Mouse (Mus musculus) lung, postnatal 14 days (tissue): Measurements from ENCODE around the gene Cav3.
A peak's percentile ranks its signal among the peaks of the same experiment; 100 is the strongest.

Source experiments
- DNase-seq: peaks from one replicate; pipeline ENCODE4 v3.0.0; 2021

The Cav3 gene

DNA sequence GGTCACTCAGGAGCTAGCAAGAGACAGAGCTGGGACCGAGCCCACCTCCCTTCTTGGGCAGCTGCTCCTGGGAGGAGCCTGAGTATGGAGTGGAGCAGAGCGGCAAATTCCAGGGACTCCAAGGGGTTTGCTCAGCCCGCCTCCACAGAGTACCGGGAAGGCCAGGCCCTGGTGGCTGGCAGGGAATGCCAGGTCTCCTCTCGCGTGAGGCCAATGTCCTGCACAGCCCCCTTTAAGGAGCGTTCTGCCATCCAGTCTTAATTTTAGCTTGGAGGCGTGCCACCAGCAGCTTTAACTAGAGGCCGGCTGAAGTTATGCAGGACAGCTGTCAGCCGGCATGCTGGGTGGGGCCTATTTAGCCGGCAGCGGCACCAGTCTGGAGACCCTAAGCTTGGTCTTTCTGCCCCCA, at the start of gene Cav3:
Gene Cav3 (plus strand): TSS at position 165 of the 409 bp plus-strand sequence.
- DNase-seq, result peak; percentile 17

DNA sequence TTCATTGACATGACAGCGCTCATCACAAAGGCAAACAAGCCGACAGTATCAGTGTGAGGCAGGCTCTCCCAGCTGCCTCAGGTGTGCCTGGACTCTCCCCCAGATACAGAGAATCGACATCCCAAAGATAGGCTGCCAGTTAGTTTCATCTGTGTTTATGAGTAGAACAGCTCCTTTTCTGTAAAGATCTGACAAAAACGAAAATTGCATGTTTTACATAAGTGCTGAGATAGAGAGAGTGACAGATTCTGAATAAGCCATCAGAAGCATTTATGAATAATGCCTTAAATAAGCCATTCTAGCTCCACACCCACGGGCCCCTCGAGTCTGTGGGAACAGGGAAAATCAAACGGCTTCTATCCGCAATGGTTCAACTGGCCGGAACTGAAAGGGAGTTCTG, 40.0 kb upstream of the Cav3 start:
- DNase-seq, result no peak

DNA sequence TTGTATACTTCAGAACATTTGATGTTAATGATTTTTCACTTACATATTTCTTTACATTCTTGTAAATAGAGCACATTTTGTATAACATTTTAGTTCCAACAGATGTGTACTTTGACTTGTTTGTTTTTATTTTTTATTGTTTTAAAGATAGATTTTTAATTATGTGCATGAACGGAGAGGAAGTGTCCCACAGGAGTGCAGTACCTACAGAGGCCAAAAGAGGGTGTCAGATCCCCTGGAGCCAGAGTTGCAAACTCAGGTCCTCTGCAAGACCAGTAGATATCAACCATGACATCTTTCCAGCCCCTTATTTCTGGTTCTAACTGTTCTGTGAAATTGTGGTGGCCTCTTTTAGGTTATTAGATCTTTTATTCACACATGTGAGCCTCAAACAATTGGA, 38.4 kb upstream of the Cav3 start:
- DNase-seq, result no peak

GRCm38 (mm10) chr6:112423746-112424501, 35.4 kb upstream of the Cav3 start:
- DNase-seq, result peak; percentile 44

DNA sequence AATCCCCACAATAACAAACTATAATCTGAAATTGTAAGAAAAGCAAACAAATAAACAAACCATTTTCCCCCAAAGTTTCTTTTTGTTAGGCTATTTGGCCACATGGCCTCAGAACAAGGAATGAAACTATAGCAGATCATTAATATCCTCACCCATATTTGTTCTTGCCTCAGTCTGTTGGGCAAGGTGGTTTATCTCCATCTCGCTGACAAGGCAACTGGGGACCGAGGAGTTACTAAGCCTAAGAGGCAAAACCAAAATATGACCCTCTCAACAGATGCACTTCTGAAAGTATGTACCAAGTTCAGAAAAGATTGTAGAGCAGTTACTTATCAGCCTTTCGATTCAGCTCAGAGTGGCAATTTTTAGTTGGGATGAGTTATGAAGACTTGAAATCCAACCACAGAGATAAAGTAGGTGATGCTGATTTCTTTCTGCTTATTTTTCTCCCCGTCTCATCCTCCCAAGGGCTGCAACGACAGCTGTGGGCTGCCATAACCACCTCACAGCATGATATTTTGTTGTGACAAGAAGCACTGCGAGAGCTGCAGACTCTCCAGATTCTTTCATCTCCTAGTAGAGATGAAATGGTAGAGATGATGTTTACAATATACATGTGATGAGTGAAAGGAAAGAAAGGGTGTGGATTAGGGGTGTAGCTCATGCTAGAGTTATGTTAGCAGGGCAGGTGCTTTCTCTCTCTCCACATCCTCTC, 33.1 kb upstream of the Cav3 start:
- no peak for DNase-seq

DNA sequence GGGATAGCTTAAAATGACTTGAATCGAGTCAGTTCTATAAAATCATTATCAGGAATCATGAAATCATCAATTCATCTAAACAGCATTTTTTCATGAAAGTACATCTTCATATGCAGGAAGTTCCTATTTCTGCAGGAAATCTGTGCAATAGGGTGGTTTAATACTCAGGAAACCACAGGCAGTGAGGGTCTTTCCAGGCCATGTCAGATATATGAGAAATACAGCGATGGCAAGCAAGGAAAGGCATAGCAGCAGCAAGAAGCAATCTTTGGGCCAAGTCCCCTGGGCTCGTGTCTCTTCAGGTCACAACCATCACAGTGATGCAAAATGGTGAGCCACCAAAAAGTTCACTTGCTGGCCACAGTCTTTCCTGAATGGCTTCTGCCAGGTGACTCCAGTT, 13.6 kb upstream of the Cav3 start:
- DNase-seq, result no peak

DNA sequence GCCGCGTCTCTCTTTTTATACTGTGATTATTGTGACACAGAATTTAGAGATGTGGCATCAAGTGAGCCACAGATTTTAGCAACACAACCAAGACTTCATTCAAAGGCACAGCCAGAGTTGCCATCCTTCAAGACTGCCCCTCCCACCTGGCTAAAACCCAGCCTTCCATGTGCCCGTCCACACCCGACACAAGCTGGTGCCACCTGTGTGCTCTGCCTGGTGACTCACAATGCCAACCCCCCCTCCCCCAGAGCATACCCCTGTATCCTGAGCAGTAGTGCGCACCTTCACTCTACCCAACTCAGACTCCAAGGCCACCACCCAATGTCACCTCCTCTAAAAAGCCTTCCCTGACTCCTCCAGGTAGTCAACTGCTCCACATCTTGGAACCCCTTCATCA, 2.2 kb downstream of the Cav3 start:
- no peak for DNase-seq

- DNase-seq, result no peak
Measured at GRCm38 (mm10) chr6:112463331-112463730, 4.0 kb downstream of the Cav3 start.

DNA sequence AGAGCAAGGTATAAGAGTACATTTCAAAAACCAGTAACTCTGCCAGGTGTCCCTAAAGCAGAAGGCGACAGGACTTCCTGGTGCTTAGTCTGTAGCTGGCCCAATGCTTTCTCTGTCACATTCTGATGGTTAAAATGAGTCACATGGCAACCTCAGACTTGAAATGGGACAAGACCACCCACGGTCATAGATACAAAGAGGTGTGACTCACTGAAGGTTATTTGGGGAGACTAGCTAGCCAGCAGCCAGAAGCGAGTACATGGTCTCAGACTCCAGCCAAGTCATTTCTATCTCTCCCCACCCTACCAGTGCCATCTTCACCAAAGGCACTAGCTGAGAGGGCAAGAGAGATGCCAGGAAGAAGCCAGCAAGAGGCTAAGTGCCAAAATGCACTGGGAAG, 6.1 kb downstream of the Cav3 start:
- no peak for DNase-seq

GRCm38 (mm10) chr6:112466001-112466400, 6.7 kb downstream of the Cav3 start:
- DNase-seq, result no peak

DNA sequence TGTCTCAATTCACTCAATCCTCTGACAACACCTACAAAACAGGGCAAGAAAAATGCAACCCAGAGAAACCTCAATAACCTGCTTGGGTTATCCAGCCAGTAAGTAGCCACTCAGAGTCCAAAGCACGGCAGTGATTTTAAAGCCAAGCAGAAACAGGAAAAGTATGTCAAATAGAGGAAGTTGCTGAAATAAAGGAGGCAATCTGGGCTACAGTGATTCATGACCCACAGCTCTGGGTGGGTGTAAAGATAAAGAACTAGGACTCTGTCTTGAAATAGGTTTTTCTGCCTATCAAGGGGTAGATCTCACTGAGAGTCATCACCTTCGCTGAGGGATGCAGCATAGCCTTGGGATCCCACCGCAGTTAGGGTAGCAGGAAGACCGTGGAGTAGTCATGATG, 12.3 kb downstream of the Cav3 start:
- DNase-seq, result no peak

- no peak for DNase-seq
Measured at GRCm38 (mm10) chr6:112479861-112480260, 20.6 kb downstream of the Cav3 start.

DNA sequence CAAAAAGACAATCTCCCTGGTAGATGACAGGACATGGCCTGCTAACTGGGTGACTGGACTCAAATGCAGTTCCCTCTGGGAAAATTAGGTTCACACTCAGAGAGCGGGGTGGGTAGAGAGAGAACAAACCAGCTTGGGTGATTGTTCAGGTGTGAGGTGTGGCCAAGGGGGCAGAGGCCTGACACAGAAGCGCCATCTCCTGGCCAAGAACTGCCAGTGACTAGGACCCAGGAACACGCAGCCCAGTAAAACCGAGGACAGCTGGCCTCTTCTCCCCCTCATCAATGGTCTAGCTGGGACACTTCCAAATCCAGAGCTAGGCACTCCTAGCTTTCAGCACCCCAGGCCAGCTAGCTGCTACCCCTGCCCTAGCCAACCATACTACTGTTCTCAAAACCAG, 25.0 kb downstream of the Cav3 start:
- DNase-seq, result peak; percentile 55

GRCm38 (mm10) chr6:112487993-112488392, 28.7 kb downstream of the Cav3 start:
- DNase-seq, result no peak

- no peak for DNase-seq
Measured at GRCm38 (mm10) chr6:112488821-112489180, 29.5 kb downstream of the Cav3 start.

- DNase-seq, result no peak
Measured at GRCm38 (mm10) chr6:112489181-112489909, 30.0 kb downstream of the Cav3 start.

DNA sequence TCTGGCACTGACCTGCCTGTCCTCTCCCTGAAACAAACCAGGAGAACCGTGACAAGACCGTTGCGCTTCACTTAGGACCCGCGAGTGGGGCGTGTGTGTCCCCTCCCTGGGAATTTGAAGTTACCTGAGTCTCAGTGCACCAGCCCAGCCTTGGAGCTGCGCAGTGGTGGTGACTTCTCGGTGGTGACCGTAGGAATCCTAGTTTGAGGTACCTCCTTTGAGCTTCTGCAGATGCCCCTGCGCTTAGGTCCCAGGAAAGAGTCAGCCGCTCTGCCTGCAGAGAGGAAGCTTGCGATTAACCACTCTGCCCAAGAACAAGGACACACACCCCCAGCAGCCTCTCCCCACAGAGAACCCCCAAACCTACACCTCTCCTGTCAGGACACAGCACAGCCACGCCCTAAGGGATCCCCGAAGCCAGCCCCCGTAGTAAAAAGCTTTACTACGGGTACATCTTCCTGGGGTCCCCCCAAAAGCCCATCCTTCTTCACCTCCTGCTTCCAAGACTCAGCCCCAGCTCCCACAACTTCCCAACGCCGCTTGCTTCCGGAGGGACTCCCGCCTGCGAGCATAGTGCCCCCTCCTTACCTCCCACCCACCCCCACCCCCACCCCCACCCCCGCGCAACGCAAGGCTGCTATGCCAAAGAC, 30.7 kb downstream of the Cav3 start, which contains the start of gene Oxtr:
Gene Oxtr (minus strand): TSS at position 34 of the 650 bp plus-strand sequence.
- DNase-seq, result no peak

DNA sequence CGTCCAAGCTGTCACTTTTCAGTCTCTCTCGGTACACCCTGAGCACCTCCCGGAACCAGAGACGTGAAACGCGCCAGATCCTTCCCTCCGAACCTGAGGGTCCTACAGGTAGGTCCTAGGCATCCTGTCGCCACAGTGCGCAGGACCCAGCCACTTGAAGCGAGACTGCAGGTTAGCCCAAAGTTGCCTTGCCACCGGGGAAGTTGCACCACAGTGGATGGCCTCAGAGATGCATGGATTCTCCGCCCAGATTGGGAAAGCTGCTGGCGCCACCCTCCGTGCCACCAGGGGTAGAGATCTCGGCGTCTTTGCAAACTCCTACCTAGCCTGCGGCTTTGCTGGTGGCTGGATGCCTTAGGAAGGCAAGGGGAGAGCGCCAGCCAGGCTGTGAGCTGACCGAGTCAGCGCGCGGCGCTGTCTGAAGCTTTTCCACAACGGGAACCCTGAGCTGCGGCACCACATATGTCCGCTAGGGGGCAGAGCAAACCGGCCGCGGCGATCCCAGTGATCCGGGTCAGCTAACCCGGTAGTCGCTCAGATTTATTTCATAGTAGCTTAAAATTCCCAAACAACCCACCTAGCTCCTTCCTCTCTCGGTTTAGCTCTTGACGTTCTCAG, 31.4 kb downstream of the Cav3 start:
- peak; percentile 87 for DNase-seq

GRCm38 (mm10) chr6:112491521-112491920, 32.2 kb downstream of the Cav3 start:
- DNase-seq, result no peak

DNA sequence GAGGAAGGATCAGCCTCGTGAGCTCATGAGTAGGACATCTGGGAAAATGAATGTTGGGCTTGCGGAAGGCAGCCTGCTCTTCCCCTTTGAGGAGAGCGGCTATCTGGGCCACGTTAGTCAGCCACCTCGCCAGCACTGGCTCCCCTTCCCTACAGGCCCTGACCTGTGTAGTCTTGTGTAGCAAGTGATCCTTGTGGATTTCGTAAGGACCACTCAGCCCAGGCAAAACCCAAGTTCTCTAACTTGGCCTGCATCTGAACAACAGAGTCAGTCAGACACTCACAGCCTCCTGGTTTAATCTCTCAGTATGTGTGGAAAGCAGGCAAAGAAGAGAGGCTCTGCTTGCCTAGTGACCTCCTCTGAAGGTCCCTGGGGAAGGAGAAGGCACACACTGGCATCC, 33.4 kb downstream of the Cav3 start:
- DNase-seq, result no peak

GRCm38 (mm10) chr6:112493371-112493770, 34.1 kb downstream of the Cav3 start:
- DNase-seq, result no peak

GRCm38 (mm10) chr6:112494620-112495081, 35.3 kb downstream of the Cav3 start:
- no peak for DNase-seq

- no peak for DNase-seq
Measured at GRCm38 (mm10) chr6:112495219-112495618, 35.9 kb downstream of the Cav3 start.
